Mouse (Mus musculus) gastrocnemius, postnatal 10 days (tissue): ENCODE results near the gene Atf1. TPM values are rescaled to one million over a fixed set of nuclear protein-coding genes. Genes with fewer than 3 reads are reported as not detected.
A peak's percentile ranks its signal among the peaks of the same experiment; 100 is the strongest.

Experiments used
- DNase-seq: peaks from one replicate; pipeline ENCODE4 v3.0.0; 2021; ENCODE audit warnings: mixed read lengths
- long read RNA-seq, 2 experiments: library from polyadenylated mRNA; stranded (forward); transcript quantifications; one replicate each; pipeline ENCODE4 v2.0.0; 2021
- total RNA-seq, 2 experiments: library from RNA; stranded (reverse); gene quantifications; 2 replicates each; pipeline ENCODE4 v1.2.3; 2021

The Atf1 gene
- 10 to 100 TPM; 51.5 to 55.9 TPM for total RNA-seq
- long read RNA-seq, experiment 1, transcript Atf1-201 (7 exons, 2,365 nt) = major isoform, 7 of 10 reads
- long read RNA-seq, experiment 1, partial matches to known transcripts = 2 of 10 reads
- long read RNA-seq, experiment 1, other reads (novel, unspliced or antisense) = 1 of 10 reads
- long read RNA-seq, experiment 2, transcript Atf1-201 (7 exons, 2,365 nt) = major isoform, 8 of 12 reads
- long read RNA-seq, experiment 2, partial matches to known transcripts = 0 of 12 reads
- long read RNA-seq, experiment 2, other reads (novel, unspliced or antisense) = 4 of 12 reads

DNA sequence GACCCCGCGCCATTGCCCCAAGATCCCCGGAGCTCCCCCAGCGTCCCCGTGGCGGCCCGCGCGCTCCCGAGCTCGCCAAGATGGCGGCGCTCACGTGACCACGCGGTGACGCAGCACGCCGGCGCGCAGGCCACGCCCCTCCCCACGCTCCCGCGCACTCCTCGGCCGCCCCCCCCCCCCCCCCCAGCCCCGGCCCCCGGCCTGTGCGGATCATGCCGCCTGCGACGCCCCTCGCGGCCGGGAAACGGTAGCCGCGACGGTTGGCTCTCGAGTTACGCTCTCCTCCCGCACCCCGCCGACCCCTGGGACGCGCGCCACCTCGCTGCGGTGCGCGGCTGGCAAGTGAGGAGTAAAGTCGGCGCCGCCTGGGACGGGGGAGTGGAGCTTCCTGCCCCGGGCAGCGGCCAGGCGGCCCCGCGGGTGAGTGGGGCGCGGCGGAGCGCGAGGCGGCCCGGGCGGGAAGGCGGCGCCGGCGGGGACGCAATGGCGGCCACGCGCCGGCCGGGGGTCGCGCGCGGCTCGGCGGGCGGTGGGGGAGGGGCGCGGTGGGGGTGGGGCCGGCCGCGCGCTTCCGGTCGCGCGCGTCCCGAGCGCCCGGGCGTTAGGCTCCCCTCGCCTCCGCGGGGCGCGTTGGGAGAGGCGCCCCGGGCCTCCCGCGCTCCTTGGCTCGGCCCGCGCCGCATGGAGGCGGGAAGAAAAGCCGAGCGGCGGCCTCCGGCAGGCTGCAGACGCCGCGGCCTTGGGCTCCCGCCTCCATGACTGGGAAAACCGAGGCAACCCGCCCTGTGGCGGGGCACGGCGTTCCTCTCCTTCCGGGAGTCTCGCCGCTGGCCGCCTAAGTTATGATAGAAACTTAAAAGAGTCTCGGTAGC, at the start of gene Atf1:
Atf1 (plus strand) TSS at position 157 of the 872 bp plus-strand sequence.
- DNase-seq = peak; percentile 97

DNA sequence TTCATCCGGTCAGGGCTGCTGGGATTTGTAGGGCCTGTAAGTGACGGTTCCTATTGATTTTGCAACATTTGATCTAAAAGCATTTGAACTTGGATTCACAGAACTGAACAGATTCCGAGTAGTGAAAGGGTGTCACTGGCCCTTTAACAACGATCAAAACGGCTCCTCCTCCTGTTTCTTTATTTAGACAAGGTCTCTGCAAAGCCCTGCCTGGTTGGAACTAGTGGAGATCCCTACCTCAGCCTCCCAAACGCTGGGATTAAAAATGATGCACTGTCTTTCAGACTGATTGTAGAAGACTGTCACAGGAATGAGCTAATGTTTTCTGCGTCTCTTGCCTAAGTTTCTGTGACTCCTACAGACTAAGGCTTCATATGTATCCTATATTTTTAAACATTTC, 49.1 kb upstream of the Atf1 start:
- DNase-seq = no peak

- DNase-seq = no peak
These were observed 47.9 kb upstream of the Atf1 start for GRCm38 (mm10) chr15:100179685-100180084.

DNA sequence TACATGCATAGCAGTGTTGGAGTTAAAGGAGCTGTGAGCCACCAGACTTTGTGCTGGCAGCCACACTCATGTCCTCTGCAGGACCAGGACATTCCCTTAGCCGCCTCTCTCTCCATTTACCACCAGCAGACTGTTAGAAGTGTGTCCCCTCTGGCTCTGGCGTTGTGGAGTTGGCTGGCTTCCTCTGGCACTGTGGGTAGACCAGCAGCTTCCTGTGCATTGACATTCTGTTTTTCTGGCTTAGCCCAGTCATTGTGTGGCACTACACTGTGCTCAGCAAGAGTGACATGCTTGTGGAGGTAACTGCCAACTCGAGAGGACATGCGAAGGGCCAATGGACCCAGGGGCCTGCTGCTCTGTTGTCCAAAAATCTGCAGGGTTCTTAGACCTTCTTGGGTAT, 47.4 kb upstream of the Atf1 start:
- DNase-seq = no peak

DNA sequence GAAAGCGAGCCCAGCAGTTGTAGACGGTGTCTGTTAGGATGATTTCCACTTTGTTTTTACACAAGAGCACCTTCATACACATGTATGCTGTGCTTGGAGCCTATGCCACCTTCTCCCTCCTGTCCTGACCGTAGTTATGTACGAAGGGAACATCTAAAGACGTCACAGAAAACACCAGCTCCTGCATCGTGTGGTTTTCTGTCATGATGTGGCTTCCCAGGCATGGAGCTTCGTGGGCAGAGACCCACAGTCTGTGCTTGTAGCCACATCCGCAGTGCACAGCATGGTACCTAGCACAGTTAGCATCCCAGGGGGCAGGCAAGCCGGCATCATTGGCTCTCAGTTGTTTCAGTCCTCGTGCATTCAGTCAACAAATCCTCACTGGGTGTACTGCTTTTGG, 45.8 kb upstream of the Atf1 start:
- DNase-seq = no peak

DNA sequence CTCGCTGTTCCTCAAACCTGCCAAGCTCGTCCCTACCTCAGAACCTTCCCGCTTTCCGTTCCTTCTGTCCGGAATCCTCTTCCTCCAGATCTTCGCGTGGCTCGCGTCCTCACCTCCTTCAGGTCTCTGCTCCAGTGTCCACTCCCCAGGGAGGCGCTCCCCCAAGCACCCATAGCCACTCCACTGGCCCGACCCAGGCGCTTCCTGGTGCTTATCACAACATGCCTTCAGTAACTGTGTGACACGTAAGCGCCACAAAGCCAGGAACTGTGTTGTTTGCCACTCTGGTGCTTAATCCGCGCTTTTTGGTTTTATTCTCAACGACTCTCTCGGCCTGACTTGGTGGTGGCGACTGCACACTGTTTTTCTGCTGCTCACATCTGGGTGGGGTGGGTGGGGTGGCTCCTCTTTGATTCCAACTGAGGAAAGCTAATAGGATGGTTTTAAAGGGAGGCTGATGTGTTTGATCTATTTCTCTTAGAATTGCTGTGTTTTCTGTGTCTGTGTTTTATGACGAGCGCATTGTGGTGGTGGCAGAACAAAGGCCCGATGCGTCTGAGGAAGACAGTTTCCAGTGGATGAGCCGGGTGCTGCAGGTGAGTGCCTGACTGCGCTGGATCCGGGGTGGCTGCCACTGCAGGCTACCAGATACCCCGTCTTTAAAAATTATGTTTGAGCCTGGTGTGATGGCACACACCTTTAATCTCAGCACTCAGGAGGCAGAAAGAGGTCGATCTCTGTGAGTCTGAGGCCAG, 44.9 kb upstream of the Atf1 start:
- DNase-seq = no peak

DNA sequence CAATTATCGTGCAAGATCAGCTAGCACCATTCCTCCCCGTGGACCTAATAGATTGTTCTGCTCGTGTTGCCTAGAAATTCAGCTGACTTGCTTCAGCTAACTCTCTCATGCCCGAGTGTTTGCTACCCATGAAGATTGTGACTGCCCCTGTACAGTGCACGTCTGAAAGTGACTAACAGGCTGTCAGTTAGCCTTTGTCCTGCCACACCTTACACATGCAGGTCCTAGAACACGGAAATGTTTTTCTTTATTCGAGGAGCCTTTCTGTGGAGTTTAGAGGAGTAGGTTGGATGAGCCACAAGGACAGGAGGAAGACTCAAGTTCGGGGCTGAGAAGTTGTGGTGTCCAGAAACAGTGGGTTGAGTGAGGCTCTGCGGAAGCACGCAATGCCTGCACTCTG, 44.1 kb upstream of the Atf1 start:
- no peak for DNase-seq

GRCm38 (mm10) chr15:100184821-100185496, 42.7 kb upstream of the Atf1 start:
- no peak for DNase-seq

DNA sequence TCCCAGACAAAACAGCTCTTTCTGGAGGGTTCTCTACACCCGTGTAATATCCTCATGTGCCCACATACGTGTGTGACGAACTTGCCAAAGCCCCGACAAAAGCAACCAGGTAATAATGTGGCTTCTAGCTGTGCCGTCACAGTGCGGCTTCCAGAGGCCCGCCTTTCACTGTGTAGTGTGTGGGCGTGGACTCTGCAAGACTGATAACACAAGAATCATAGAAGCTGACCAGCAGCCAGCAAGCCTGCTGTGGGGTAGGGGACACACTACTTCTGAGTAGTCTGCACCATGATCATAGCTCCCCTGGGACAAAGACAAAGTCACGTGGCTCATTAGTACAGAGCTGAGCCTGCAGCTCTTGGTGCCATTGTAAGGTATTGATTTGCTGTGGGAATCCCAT, 41.4 kb upstream of the Atf1 start:
- DNase-seq = no peak

- DNase-seq = no peak
These were observed 40.5 kb upstream of the Atf1 start for GRCm38 (mm10) chr15:100186882-100187672.

GRCm38 (mm10) chr15:100188542-100188941, 39.1 kb upstream of the Atf1 start:
- DNase-seq = no peak

GRCm38 (mm10) chr15:100188962-100189404, 38.6 kb upstream of the Atf1 start:
- no peak for DNase-seq

GRCm38 (mm10) chr15:100190083-100190482, 37.5 kb upstream of the Atf1 start:
- DNase-seq = no peak

DNA sequence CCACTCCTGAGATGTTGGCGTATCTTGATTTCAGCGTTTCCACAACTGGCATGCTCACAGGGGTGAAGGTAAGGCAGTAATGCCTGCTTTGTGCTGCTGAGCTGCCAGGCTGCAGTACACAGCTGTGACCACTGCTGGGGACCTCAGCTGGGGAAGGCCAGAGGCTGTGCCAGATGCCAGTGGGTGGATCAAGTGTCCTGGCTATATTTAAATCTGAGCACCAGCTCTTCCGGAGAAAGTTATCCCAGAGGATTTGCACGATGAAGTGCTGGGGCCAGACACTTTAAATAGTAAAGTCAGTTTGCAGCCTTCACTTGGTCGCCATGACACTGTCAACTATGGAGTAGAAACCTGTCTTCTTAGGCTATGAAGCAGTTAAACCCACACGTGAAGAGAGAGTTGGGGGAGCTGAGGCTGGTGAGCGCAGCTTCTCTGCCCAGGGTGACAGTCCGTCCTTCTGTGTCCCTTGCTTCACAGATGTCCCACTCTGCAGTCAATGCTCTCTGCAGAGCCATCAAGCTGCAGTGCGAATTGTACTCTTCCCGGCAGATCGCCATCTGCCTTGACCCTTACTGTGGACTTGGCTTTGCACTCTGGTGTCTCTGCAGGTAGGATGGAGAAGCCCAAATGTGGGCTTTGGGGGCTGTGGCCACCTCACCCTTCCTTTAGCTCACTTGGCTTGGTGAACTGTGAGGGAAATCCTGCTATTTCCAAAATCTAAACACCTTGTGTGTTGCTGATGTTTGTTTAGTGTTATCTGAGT, 28.5 kb upstream of the Atf1 start:
- peak; percentile 50 for DNase-seq

GRCm38 (mm10) chr15:100199790-100200189, 27.8 kb upstream of the Atf1 start:
- peak; percentile 22 for DNase-seq

GRCm38 (mm10) chr15:100201806-100202205, 25.8 kb upstream of the Atf1 start:
- DNase-seq = no peak

GRCm38 (mm10) chr15:100202431-100203015, 25.1 kb upstream of the Atf1 start:
- no peak for DNase-seq

DNA sequence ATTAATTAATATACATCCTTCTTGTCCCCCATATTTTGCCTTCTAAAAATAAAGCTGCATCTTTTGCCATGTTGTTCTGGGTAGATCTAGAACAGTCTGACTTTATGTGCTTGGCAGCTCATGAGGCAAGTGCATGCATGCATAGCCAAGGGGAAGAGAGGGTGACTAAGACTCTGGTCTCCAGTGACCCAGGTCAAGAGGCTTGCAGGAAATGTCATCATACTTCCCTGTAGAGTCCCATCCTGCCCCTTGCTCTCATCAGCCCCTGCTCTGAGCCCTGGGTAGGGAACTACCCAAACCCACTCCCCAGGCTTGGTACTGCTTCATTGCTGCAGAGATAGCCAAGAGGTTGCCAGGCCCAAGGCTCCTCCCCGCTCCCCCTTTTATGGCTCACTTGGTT, 23.0 kb upstream of the Atf1 start:
- no peak for DNase-seq

- no peak for DNase-seq
These were observed 17.6 kb upstream of the Atf1 start for GRCm38 (mm10) chr15:100210013-100210412.

DNA sequence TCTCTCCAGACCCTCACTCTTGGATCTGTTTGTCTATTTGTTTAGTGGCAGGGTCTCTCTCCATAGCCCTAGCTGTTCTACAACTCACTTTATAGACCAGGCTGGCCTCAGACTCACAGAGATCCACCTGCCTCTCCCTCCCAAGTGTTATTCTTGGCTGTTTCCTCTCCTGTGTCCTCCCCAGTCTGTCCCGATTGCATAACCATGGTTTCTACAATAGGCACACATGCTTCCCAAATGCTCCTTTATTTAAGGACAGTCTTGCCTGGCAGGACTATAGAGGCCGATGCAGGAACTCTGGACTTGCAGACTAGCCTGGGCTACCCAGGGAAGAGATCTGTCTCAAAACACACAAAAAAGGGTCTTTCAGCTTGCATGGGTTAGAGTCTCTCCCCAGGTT, 14.3 kb upstream of the Atf1 start:
- no peak for DNase-seq
